Mouse (Mus musculus): ENCODE data around the gene M1ap. TPM values are rescaled to one million over a fixed set of nuclear protein-coding genes. Genes with fewer than 3 reads are reported as not detected.

Gene M1ap
- polyA plus RNA-seq, 2 experiments from 2014 or later: 0.94 to 1.4 TPM

- ATAC-seq: no peak
Measured at GRCm38 (mm10) chr6:83037188-83037587, 90.5 kb downstream of the M1ap start.

GRCm38 (mm10) chr6:83038496-83039012, 91.9 kb downstream of the M1ap start:
- ATAC-seq: peak; percentile 94

GRCm38 (mm10) chr6:83040601-83041000, 93.9 kb downstream of the M1ap start:
- no peak for ATAC-seq

- ATAC-seq: no peak
Measured at GRCm38 (mm10) chr6:83043561-83043960, 96.9 kb downstream of the M1ap start.

GRCm38 (mm10) chr6:83043993-83044392, 97.3 kb downstream of the M1ap start:
- ATAC-seq: no peak

GRCm38 (mm10) chr6:83044742-83045141, 98.0 kb downstream of the M1ap start:
- ATAC-seq: no peak

GRCm38 (mm10) chr6:83049367-83049766, 102.7 kb downstream of the M1ap start:
- ATAC-seq: no peak

GRCm38 (mm10) chr6:83053136-83053960, 106.6 kb downstream of the M1ap start:
- peak; percentile 27 for ATAC-seq

GRCm38 (mm10) chr6:83054074-83054851, 107.6 kb downstream of the M1ap start, which contains the start of gene Aup1:
TSS of gene Aup1 (plus strand) at chr6:83054521.
- ATAC-seq: peak; percentile 92

GRCm38 (mm10) chr6:83054871-83055431, 108.2 kb downstream of the M1ap start, which contains the start of gene Htra2:
TSS of gene Htra2 (minus strand) at chr6:83055273.
- ATAC-seq: peak; percentile 30

GRCm38 (mm10) chr6:83057790-83058189, 111.1 kb downstream of the M1ap start, which contains the start of gene Dqx1:
TSS of gene Dqx1 (plus strand) at chr6:83057844.
- no peak for ATAC-seq

GRCm38 (mm10) chr6:83058725-83059124, 112.0 kb downstream of the M1ap start:
- no peak for ATAC-seq

- peak; percentile 48 for ATAC-seq
Measured at GRCm38 (mm10) chr6:83065995-83066394, 119.3 kb downstream of the M1ap start.

- no peak for ATAC-seq
Measured at GRCm38 (mm10) chr6:83066441-83066840, 119.7 kb downstream of the M1ap start.

GRCm38 (mm10) chr6:83068221-83068620, 121.5 kb downstream of the M1ap start:
- ATAC-seq: no peak

GRCm38 (mm10) chr6:83068706-83069487, 122.2 kb downstream of the M1ap start:
- no peak for ATAC-seq

GRCm38 (mm10) chr6:83069488-83070246, 123.0 kb downstream of the M1ap start:
- no peak for ATAC-seq

- ATAC-seq: no peak
Measured at GRCm38 (mm10) chr6:83070247-83070310, 123.4 kb downstream of the M1ap start, which contains the start of gene Tlx2. TSS of gene Tlx2 (minus strand) at chr6:83070293.

GRCm38 (mm10) chr6:83070311-83071219, 123.9 kb downstream of the M1ap start:
- no peak for ATAC-seq

GRCm38 (mm10) chr6:83071220-83071619, 124.5 kb downstream of the M1ap start:
- ATAC-seq: no peak

GRCm38 (mm10) chr6:83074979-83075378, 128.3 kb downstream of the M1ap start:
- no peak for ATAC-seq

Data from CD4-positive, CD25-positive, alpha-beta regulatory T cell, adult 4 months (primary cell).